Mouse (Mus musculus) small intestine, adult 2 months (tissue): ENCODE measurements around the gene Adh5.

Experiments
- CTCF ChIP-seq: fragments of 200-500 bp; IDR thresholded peaks from 2 replicates; pipeline ENCODE4 v1.5.1; 2012; ENCODE audit warnings: low read depth, mild to moderate bottlenecking, control low read depth, inconsistent platforms, low read length, moderate library complexity, mixed read lengths; ENCODE audit not compliant: insufficient replicate concordance, insufficient read length; ENCODE audit errors: extremely low read depth
- POLR2A ChIP-seq: fragments of 200-500 bp; IDR thresholded peaks from 2 replicates; pipeline ENCODE4 v1.6.1; 2012; ENCODE audit warnings: low read depth, mild to moderate bottlenecking, control low read depth, inconsistent platforms, low read length, moderate library complexity

DNA sequence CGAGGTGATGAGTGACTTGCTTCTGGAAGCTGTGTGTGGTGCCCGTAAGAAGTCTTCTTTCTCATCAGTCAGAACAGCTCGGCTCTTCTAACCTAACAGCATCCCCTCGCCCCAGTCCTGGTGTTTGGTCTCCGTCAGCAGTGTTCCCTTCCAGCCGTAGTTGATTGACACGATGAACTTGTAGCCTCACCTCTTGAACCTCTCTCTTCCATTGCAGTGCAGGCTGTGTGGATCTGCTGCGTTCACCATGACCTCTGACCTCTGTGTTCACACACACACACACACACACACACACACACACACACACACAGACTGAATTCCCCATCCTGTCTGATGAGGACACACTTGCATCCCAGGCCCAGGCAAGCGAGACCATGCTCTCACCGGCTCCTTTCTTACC lies 9.3 kb downstream of the Adh5 start:
- TF ChIP-seq POLR2A (no peak), CTCF (no peak)
